Mouse (Mus musculus) hindbrain, postnatal 0 days (tissue): ENCODE measurements at regions not wholly inside any gene's neighbourhood (a gene's known extent, or its start where the extent isn't known, plus 50 kb on each side); places are given as distances from the start of the nearest gene placed in this dataset.

Experiments used
- ATAC-seq: fragments of 200-750 bp; cut with Nextera tagmentation; 2 replicates; pipeline ENCODE4 v1.8.0; 2017; ENCODE audit warnings: mild to moderate bottlenecking, moderate TSS enrichment, moderate library complexity
- DNase-seq: peaks from one replicate; pipeline ENCODE4 v3.0.0-alpha.2; 2015; ENCODE audit warnings: low spot score
- H3K27ac ChIP-seq: fragments of 300-500 bp; sonication (generic); 2 replicates; pipeline ENCODE4 v1.5.1; 2014; ENCODE audit warnings: mild to moderate bottlenecking
- H3K27me3 ChIP-seq: fragments of 300-500 bp; sonication (generic); 2 replicates; pipeline ENCODE4 v1.6.1; 2014; ENCODE audit warnings: low read length, mixed read lengths; ENCODE audit not compliant: insufficient read depth
- H3K36me3 ChIP-seq: fragments of 300-500 bp; sonication (generic); 2 replicates; pipeline ENCODE4 v1.6.1; 2014; ENCODE audit warnings: low read length, mixed read lengths; ENCODE audit not compliant: insufficient read depth
- H3K4me1 ChIP-seq: fragments of 300-500 bp; sonication (generic); 2 replicates; pipeline ENCODE4 v1.6.1; 2014; ENCODE audit warnings: antibody characterized with exemption, low read length, mixed read lengths; ENCODE audit not compliant: insufficient read depth
- H3K4me2 ChIP-seq: fragments of 300-500 bp; sonication (generic); 2 replicates; pipeline ENCODE4 v1.6.1; 2014; ENCODE audit warnings: low read depth, mild to moderate bottlenecking, low read length, moderate library complexity, mixed read lengths
- H3K4me3 ChIP-seq: fragments of 300-500 bp; sonication (generic); 2 replicates; pipeline ENCODE4 v1.5.1; 2014; ENCODE audit warnings: low read length
- H3K9ac ChIP-seq: fragments of 300-500 bp; sonication (generic); replicated peaks from 2 replicates; pipeline ENCODE4 v1.6.1; 2014; ENCODE audit warnings: mild to moderate bottlenecking, low read length, moderate library complexity, mixed read lengths
- H3K9me3 ChIP-seq: fragments of 300-500 bp; sonication (generic); 2 replicates; pipeline ENCODE4 v1.6.1; 2016; ENCODE audit warnings: low read length, mixed read lengths
- CTCF ChIP-seq: IDR thresholded peaks from 2 replicates; pipeline ENCODE4 v1.5.1; 2016; ENCODE audit warnings: antibody characterized with exemption, control low read depth, low read depth
- WGBS: fragments of 180-500 bp; shearing (Covaris S2); extraction: QIAGEN DNeasy Blood & Tissue Kit; methylation state at CpG from one replicate; pipeline ENCODE4 v1.1.7; 2014; 5-methylcytosine and 5-hydroxymethylcytosine counted together

DNA sequence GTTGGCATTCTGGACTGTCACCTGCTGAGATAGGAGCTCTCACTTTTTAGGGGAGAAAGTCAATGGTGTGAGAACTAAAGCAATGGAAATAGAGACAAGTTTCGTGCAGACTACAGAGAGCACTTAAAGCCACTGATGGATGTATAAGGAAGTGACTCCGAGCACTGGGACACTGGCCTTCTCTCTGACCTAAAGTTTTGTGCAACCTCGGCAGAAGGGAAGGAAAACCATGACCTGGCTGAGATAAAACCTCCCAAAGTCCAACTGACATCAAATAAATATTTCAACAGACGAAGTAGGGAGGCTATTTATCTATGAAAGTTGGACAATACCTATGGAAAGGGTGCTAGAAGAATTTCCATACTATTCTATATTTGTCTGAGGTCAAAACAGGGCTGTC lies 80.0 kb upstream of the Ahr start:
- H3K9ac ChIP-seq: no peak overlapping the region
- TF ChIP-seq CTCF: no peak
- no peak overlapping the region for H3K4me3 ChIP-seq
- H3K4me1 ChIP-seq: no peaks in the 10 kb centered on the region
- H3K27ac ChIP-seq: no peak overlapping the region
- DNase-seq: no peak
- H3K36me3 ChIP-seq: no peaks in the 10 kb centered on the region
- no peak overlapping the region for H3K4me2 ChIP-seq
- no peaks in the 10 kb centered on the region for H3K27me3 ChIP-seq
- WGBS: 80% methylated on average over 4 of the region's 4 CpGs
- H3K9me3 ChIP-seq: no peaks in the 10 kb centered on the region
- no peak for ATAC-seq

DNA sequence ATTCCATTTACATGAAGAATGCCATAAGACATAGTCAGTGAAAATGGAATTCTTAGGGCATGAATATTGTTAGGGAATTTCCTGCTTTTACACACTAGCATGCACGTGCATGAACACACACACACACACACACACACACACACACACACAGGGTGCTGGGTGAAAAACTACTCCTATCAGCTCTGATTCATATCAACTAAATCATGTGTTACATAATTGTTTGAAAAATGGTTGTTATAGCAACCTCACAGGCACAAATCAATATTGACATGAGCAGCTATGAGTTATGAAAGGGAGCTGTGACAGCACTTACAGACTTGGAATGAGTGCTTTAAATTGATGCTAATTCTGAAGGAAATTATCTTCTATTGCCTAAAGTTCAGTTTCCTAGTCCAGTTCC lies 72.8 kb upstream of the Ahr start:
- DNase-seq (no peak), ATAC-seq (no peak)
- no peaks in the 10 kb centered on the region for H3K4me1 ChIP-seq
- 92% methylated on average over 1 of the region's 1 CpGs for WGBS
- no peaks in the 10 kb centered on the region for H3K27me3 ChIP-seq
- no peaks in the 10 kb centered on the region for H3K36me3 ChIP-seq
- H3K27ac ChIP-seq: no peak overlapping the region
- H3K4me2 ChIP-seq: no peak overlapping the region
- no peak overlapping the region for H3K9ac ChIP-seq
- H3K4me3 ChIP-seq: no peak overlapping the region
- no peaks in the 10 kb centered on the region for H3K9me3 ChIP-seq
- TF ChIP-seq CTCF: no peak

DNA sequence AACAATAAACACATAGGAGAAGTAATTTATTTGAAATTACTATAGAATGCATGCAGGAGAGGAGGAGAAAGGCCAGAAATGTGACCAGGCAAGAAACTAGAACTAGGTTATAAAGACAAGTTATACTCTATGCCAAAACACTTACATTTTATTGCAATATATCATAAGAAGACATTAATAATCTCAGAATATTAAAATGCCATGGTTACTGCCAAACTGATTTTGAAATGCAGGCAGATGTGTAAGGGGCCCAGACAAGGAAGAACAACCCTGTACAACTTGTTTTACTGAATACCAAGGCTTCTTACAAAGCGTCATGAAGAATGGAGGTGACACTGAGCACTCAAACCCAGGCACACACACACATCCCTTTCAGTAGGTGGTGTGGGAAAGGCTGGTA lies 68.9 kb upstream of the Ahr start:
- no peak for DNase-seq
- Histone ChIP-seq H3K27ac (no peak overlapping the region), H3K9me3 (no peaks in the 10 kb centered on the region), H3K36me3 (no peaks in the 10 kb centered on the region), H3K4me1 (no peaks in the 10 kb centered on the region), H3K27me3 (no peaks in the 10 kb centered on the region), H3K4me2 (no peak overlapping the region), H3K4me3 (no peak overlapping the region), H3K9ac (no peak overlapping the region)
- ATAC-seq: no peak
- 94% methylated on average over 1 of the region's 1 CpGs for WGBS
- no peak for TF ChIP-seq CTCF

DNA sequence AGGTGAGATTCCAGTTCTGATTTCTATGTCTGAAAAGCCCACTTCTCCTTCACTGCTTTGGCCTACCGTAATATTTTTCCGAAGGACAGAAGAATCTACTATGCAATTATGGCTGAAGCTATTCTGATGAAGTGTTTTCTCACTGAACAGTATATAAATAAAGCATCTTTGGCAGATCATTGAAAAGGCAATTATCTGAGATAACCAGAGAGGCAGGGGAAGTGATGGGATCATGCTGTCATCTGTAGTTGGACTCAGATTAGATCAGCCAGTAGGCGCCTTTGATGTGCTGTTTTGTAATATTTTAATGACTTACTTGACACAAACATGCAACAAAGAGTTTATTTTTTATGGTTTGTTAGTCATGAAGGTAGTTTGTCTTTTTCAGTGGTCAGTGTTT lies 67.8 kb upstream of the Ahr start:
- Histone ChIP-seq H3K36me3 (no peaks in the 10 kb centered on the region), H3K4me3 (no peak overlapping the region), H3K9me3 (no peaks in the 10 kb centered on the region), H3K27ac (no peak overlapping the region), H3K4me2 (no peak overlapping the region), H3K27me3 (no peaks in the 10 kb centered on the region), H3K9ac (no peak overlapping the region), H3K4me1 (no peaks in the 10 kb centered on the region)
- no peak for DNase-seq
- ATAC-seq: no peak
- 84% methylated on average over 3 of the region's 3 CpGs for WGBS
- no peak for TF ChIP-seq CTCF

DNA sequence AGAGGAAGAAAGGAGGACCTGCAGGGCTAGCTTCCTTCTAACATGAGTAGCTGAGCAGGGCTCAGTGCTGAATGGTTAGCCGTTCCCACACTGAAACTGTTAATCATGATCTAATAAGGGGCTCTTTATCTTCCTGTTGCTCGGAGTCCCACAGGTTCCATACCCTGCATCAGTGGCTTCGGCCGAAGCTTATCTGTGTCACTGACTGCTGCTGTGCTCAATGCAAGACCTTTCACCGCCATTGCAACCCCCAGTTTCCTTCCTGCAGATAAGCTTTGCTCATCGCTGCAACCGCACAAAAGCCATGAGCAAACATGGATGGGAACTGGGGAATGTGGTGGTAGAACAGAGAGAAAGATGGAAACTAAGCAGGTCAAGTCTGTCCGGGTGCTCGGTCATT lies 63.5 kb upstream of the Ahr start:
- H3K4me2 ChIP-seq: no peak overlapping the region
- no peak overlapping the region for H3K4me3 ChIP-seq
- H3K27ac ChIP-seq: no peak overlapping the region
- ATAC-seq: no peak
- no peaks in the 10 kb centered on the region for H3K4me1 ChIP-seq
- H3K27me3 ChIP-seq: no peaks in the 10 kb centered on the region
- no peak for TF ChIP-seq CTCF
- no peaks in the 10 kb centered on the region for H3K36me3 ChIP-seq
- no peak overlapping the region for H3K9ac ChIP-seq
- WGBS: 92% methylated on average over 9 of the region's 9 CpGs
- no peak for DNase-seq
- peaks cover 3% of the 10 kb centered on the region; the same call in 1 of the 2 replicates for H3K9me3 ChIP-seq

DNA sequence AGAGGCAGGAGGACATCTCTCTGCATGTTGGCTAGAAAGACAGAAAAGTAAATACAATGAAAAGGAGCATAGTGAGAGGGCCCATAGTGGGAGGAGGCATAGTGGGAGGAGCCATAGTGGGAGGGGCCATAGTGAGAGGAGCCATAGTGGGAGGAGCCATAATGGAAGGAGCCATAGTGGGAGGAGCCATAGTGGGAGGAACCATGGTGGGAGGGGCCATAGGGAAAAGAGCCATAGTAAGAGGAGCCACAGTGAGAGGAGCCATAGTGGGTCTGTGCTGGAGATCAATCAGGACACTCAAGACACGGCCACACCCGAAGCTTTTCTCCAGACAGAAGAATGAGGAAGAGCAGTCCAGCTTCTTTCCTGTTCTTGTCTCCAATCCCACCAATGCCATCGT lies 58.0 kb upstream of the Ahr start:
- WGBS: 83% methylated on average over 3 of the region's 3 CpGs
- no peak overlapping the region for H3K4me3 ChIP-seq
- no peak overlapping the region for H3K27ac ChIP-seq
- no peak overlapping the region for H3K4me2 ChIP-seq
- no peak overlapping the region for H3K9ac ChIP-seq
- no peak for TF ChIP-seq CTCF
- no peaks in the 10 kb centered on the region for H3K4me1 ChIP-seq
- H3K9me3 ChIP-seq: peaks cover 3% of the 10 kb centered on the region; the same call in 1 of the 2 replicates
- ATAC-seq: no peak
- no peaks in the 10 kb centered on the region for H3K36me3 ChIP-seq
- H3K27me3 ChIP-seq: no peaks in the 10 kb centered on the region
- DNase-seq: no peak
